Mouse (Mus musculus) mesoderm, embryonic 11.5 days (tissue): ENCODE measurements around the gene Zfp60.
"Not testable (repeated sequence)": the region's sequence is repeated elsewhere in the genome, so short reads cannot be mapped to it uniquely, and the experiment has no call there.

Experiments used
- DNase-seq: peaks from one replicate; pipeline ENCODE4 v3.0.0-alpha.2; 2012; ENCODE audit warnings: low read depth, low spot score

Gene Zfp60

GRCm38 (mm10) chr7:27789306-27789705 is 58.1 kb downstream of the Zfp60 start:
- no peak for DNase-seq

GRCm38 (mm10) chr7:27793865-27794264 is 62.7 kb downstream of the Zfp60 start:
- not testable (repeated sequence) for DNase-seq

- DNase-seq = peak; percentile 20
These were observed 63.4 kb downstream of the Zfp60 start for GRCm38 (mm10) chr7:27794566-27794965.

- DNase-seq = peak; percentile 79
These were observed 67.0 kb downstream of the Zfp60 start for GRCm38 (mm10) chr7:27797906-27798811.

GRCm38 (mm10) chr7:27801137-27801536 is 69.9 kb downstream of the Zfp60 start:
- DNase-seq = peak; percentile 4

- DNase-seq = no peak
These were observed 71.8 kb downstream of the Zfp60 start for GRCm38 (mm10) chr7:27802986-27803385.
